Mouse (Mus musculus): Measurements from ENCODE around the gene Gm29427. TPM values are rescaled to one million over a fixed set of nuclear protein-coding genes. Genes with fewer than 3 reads are reported as not detected.

The Gm29427 gene
- polyA plus RNA-seq, 1 experiment from 2014 or later, result not detected

DNA sequence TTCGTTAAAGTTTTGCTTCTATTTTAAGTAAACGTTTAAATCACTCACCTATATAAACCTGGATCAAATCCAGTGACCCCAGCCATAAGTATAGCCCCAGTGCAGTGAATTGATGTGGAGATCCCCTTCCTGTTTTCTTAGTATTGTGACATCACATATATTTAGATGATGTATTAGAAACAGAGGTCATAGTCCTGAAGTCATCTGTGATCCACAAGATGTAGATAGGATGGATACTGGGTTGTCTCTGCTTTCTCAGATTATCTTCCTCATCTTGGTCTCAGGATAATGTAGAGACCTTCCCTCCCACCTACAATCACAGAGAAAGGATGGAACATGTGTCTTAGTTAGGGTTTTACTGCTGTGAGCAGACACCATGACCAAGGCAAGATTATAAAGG, 13.6 kb upstream of the Gm29427 start, which contains the start of gene Pfkfb2:
Gene Pfkfb2 (minus strand): TSS at position 101 of the 400 bp plus-strand sequence.
- no peaks in the 10 kb centered on the region for H3K36me3 ChIP-seq
- WGBS, result 81% methylated on average over 2 of the region's 2 CpGs
- no peak for ATAC-seq (replicated peaks; ENCODE audit: low FRiP score)

DNA sequence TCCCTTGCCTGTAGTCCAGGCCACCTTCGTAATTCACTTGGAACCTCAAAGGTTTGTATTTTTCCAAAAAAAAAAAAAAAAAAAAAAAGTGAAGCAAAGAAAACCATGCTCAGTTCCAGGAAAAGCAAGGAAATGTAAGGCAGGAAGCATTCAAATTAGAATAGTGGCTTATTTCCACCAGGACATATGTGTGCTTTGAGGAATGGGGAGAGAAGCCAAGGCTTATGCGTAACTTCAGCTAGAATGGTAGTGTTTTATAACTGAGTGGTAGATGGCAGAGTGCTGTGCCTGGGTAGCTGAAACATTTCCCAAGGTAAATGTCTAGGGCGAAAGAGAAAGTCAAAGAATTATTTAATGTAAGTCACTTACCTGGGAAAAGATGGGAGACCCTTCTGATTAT, 13.1 kb upstream of the Gm29427 start:
- Histone ChIP-seq H3K4me1 (peaks cover 17% of the 10 kb centered on the region), H3K9ac (no peak overlapping the region), H3K4me3 (replicated peaks) (no peak overlapping the region), H3K27me3 (no peaks in the 10 kb centered on the region), H3K36me3 (no peaks in the 10 kb centered on the region), H3K27ac (no peak overlapping the region), H3K4me2 (no peak overlapping the region), H3K9me3 (replicated peaks) (no peaks in the 10 kb centered on the region)
- ATAC-seq (replicated peaks; ENCODE audit: low FRiP score), result no peak
- WGBS, result 89% methylated on average over 3 of the region's 3 CpGs

More for the DNA sequence above, 13.6 kb upstream of the Gm29427 start, which contains the start of gene Pfkfb2:
- H3K4me2 ChIP-seq, result no peak within 1 kb of the TSS
- H3K4me1 ChIP-seq, result peaks cover 21% of the 10 kb centered on the region
- H3K9ac ChIP-seq, result no peak within 1 kb of the TSS
- H3K9me3 ChIP-seq (replicated peaks), result no peaks in the 10 kb centered on the region
- no peak within 1 kb of the TSS for H3K27ac ChIP-seq
- no peak within 1 kb of the TSS for H3K4me3 ChIP-seq (replicated peaks)
- H3K27me3 ChIP-seq, result no peaks in the 10 kb centered on the region

DNA sequence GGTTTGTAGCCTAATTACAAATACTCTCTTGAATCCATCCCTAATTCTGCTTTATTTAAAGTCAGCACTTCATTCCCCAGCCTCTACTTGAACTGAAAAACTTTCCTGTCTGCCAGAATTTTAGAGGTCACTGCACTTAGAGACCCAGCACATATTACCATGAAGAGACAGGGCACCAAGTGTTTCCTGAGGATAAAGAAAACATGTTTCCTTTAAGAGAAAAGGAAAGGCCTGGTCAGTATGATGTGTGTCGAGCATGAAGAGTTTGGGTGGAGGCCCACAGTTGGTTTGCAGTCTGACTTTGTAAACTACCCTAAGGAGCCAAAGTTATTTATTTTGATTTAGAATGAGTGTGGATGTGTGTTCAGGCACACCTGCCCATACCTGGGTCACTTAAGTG, 12.5 kb upstream of the Gm29427 start:
- H3K9ac ChIP-seq, result no peak overlapping the region
- no peaks in the 10 kb centered on the region for H3K9me3 ChIP-seq (replicated peaks)
- ATAC-seq (replicated peaks; ENCODE audit: low FRiP score), result no peak
- H3K27me3 ChIP-seq, result no peaks in the 10 kb centered on the region
- no peak overlapping the region for H3K4me2 ChIP-seq
- 73% methylated on average over 1 of the region's 1 CpGs for WGBS
- no peak overlapping the region for H3K4me3 ChIP-seq (replicated peaks)
- no peaks in the 10 kb centered on the region for H3K36me3 ChIP-seq
- H3K4me1 ChIP-seq, result peaks cover 12% of the 10 kb centered on the region
- H3K27ac ChIP-seq, result no peak overlapping the region

DNA sequence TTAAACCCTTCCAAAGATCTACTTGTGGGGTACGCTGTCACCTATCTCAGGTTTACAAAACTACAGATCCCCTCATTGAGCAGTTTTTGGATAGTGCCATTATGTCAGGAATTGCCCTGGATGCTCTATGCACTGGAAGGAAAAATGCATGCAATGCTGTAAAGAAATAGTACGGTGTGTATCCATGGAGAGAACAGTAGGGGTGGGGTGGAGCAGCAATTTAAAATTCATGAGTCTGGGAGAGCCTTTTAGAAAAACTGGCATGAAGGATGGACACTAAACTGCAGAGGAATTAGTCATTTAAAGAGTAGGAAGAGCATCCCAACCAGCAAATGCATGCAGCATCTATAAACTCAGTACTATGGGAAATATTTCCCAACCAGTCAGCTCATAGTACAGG, 10.8 kb upstream of the Gm29427 start:
- Histone ChIP-seq H3K27ac (no peak overlapping the region), H3K36me3 (no peaks in the 10 kb centered on the region), H3K9me3 (replicated peaks) (no peaks in the 10 kb centered on the region), H3K4me2 (no peak overlapping the region), H3K4me1 (peaks cover 2% of the 10 kb centered on the region; the same call in 1 of the 2 replicates), H3K27me3 (no peaks in the 10 kb centered on the region), H3K4me3 (replicated peaks) (no peak overlapping the region), H3K9ac (no peak overlapping the region)
- no peak for ATAC-seq (replicated peaks; ENCODE audit: low FRiP score)
- 88% methylated on average over 2 of the region's 2 CpGs for WGBS

DNA sequence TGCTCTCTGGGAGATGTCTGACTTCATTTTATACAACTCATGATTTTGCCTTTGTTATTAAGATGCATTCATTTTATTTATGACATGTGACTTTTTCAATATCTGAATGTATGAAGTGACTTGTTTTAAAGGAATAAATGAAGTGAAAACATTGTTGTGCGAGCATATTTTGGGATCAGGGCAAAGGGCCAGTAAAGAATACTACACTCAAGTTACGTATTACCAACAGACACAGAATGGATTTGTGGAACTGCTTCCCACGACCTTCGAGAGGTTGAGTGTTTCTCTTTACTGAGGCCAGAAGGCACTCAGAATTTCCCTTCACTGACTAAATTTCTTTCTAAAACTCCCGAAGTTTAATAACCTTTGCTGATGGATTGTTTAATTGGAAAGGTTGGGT, 8.6 kb upstream of the Gm29427 start:
- Histone ChIP-seq H3K4me2 (no peak overlapping the region), H3K27me3 (no peaks in the 10 kb centered on the region), H3K4me1 (0 out of 2 replicates have a peak, but pooled peaks cover 2% of the 10 kb centered on the region), H3K36me3 (peaks cover 4% of the 10 kb centered on the region), H3K27ac (no peak overlapping the region), H3K9me3 (replicated peaks) (no peaks in the 10 kb centered on the region), H3K4me3 (replicated peaks) (no peak overlapping the region), H3K9ac (no peak overlapping the region)
- ATAC-seq (replicated peaks; ENCODE audit: low FRiP score), result no peak
- 83% methylated on average over 5 of the region's 5 CpGs for WGBS

DNA sequence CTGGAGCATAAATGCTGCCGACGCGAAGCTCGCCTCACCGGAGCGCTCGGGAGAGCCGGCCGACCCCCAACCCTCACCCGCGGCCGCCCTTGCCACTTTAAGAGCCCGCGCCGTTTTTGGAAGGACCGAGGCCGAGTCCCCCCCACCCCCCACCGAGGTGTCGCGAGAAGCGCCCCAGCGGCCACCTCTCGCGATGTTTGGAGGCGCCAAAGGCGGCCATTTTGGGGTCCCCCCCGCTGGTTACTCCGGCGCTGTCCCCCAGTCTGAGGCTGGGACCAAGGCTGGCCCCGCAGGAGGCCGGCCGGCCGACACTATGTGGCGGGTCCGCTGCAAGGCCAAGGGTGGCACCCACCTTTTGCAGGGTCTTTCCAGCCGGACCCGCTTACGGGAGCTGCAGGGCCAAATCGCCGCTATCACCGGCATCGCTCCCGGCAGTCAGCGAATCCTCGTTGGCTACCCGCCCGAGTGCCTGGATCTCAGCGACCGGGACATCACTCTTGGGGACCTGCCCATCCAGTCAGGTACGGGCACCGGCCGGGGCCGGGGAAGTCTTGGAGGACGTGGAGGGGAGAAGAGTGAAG, 1.8 kb upstream of the Gm29427 start, which contains the start of gene Yod1:
Gene Yod1 (plus strand): TSS at position 37 of the 581 bp plus-strand sequence.
- H3K4me2 ChIP-seq, result peak within 1 kb of the TSS; percentile 94
- no peaks in the 10 kb centered on the region for H3K9me3 ChIP-seq (replicated peaks)
- peak; percentile 81 for ATAC-seq (replicated peaks; ENCODE audit: low FRiP score)
- H3K27ac ChIP-seq, result peak within 1 kb of the TSS; percentile 89
- H3K36me3 ChIP-seq, result peaks cover 7% of the 10 kb centered on the region
- under 1% methylated on average over 54 of the region's 54 CpGs for WGBS
- H3K4me3 ChIP-seq (replicated peaks), result peak within 1 kb of the TSS; percentile 87
- peaks cover 10% of the 10 kb centered on the region for H3K4me1 ChIP-seq
- H3K9ac ChIP-seq, result peak within 1 kb of the TSS; percentile 94
- no peaks in the 10 kb centered on the region for H3K27me3 ChIP-seq

DNA sequence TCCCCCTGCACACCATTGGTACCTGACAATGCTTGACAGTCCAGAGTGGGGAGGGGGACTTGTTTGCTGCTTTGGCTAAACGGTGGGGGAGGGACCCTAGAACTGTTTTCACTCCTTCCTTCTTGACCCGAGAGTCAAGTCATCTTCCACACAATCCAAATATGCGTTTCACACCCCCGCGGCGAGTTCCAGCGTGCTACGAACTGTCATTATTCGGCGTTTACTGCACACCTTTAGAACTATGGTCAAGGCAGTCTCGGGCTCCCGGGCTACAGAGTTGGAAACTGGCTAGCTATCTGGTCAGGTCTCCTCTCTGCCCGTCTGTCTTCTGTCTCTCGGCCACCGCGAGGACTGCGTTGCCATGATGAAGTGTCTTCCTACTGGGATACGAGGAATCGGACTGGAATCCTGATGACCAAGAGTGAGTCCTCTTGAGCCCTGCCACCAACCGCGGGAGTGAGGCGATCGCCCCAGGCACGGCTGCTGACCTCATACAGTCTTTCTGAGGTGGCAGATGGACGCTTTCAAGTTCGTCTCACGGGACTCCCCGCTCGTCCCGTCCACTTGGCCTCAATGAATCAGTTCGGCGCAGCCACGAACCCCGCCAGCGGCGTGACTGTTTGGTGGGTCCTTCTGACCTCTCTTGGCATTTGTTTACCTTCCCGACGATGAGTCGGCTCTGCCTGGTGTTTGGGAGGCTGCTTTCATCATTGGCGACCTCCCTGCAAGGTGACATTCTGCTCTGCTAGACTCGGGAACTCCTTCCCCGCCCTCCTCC, 1.1 kb upstream of the Gm29427 start:
- Histone ChIP-seq H3K27me3 (no peaks in the 10 kb centered on the region), H3K36me3 (peaks cover 7% of the 10 kb centered on the region), H3K27ac (peak overlapping the region; percentile 89), H3K4me1 (peaks cover 10% of the 10 kb centered on the region), H3K4me2 (peak overlapping the region; percentile 94), H3K9me3 (replicated peaks) (no peaks in the 10 kb centered on the region), H3K9ac (peak overlapping the region; percentile 94), H3K4me3 (replicated peaks) (peak overlapping the region; percentile 87)
- ATAC-seq (replicated peaks; ENCODE audit: low FRiP score), result peak; percentile 16
- under 1% methylated on average over 42 of the region's 42 CpGs for WGBS

DNA sequence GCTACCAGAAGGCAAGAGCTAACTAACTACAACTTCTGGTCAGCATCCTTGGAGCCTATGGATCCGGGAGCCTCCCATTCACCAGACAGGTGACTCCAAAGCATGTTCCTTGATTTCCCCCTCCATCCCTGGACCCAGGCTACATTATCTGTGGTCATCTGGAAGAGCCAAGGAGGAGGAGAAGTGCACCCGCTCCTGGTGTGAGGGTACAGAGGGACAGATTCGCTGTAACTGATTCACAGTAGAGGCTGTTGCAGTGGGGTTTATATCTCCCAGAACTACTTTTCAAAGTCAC, 566 bp upstream of the Gm29427 start:
- Histone ChIP-seq H3K4me1 (peaks cover 10% of the 10 kb centered on the region), H3K27ac (peak overlapping the region; percentile 89), H3K9me3 (replicated peaks) (no peaks in the 10 kb centered on the region), H3K9ac (peak overlapping the region; percentile 94), H3K27me3 (no peaks in the 10 kb centered on the region), H3K4me2 (peak overlapping the region; percentile 94), H3K36me3 (peaks cover 7% of the 10 kb centered on the region), H3K4me3 (replicated peaks) (peak overlapping the region; percentile 87)
- 0% methylated on average over 3 of the region's 3 CpGs for WGBS
- ATAC-seq (replicated peaks; ENCODE audit: low FRiP score), result no peak; the same call in 1 of the 2 replicates

DNA sequence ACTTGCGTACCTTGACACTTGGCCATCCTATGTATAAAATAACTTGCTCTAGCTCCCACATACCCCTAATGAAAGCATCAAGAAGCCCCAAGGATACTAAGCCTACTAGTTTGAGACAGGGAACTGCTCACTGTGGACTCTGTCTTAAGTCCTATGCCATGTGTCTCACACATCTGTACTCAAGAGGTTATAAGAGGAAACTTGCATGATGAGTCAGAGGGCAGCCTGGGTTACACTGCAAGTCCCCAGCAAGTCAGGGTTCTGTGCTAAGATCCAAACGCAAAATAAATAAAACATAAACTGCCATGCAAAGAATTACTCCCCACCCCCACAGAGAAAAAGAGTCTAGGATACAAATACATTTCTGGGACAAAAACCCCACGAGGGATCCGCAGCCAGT, 1.6 kb downstream of the Gm29427 start:
- peaks cover 7% of the 10 kb centered on the region for H3K4me1 ChIP-seq
- no peak for ATAC-seq (replicated peaks; ENCODE audit: low FRiP score)
- H3K9ac ChIP-seq, result no peak overlapping the region
- no peak overlapping the region for H3K27ac ChIP-seq
- H3K9me3 ChIP-seq (replicated peaks), result no peaks in the 10 kb centered on the region
- no peak overlapping the region for H3K4me2 ChIP-seq
- no peak overlapping the region for H3K4me3 ChIP-seq (replicated peaks)
- 78% methylated on average over 4 of the region's 4 CpGs for WGBS
- no peaks in the 10 kb centered on the region for H3K27me3 ChIP-seq
- peaks cover 4% of the 10 kb centered on the region for H3K36me3 ChIP-seq

DNA sequence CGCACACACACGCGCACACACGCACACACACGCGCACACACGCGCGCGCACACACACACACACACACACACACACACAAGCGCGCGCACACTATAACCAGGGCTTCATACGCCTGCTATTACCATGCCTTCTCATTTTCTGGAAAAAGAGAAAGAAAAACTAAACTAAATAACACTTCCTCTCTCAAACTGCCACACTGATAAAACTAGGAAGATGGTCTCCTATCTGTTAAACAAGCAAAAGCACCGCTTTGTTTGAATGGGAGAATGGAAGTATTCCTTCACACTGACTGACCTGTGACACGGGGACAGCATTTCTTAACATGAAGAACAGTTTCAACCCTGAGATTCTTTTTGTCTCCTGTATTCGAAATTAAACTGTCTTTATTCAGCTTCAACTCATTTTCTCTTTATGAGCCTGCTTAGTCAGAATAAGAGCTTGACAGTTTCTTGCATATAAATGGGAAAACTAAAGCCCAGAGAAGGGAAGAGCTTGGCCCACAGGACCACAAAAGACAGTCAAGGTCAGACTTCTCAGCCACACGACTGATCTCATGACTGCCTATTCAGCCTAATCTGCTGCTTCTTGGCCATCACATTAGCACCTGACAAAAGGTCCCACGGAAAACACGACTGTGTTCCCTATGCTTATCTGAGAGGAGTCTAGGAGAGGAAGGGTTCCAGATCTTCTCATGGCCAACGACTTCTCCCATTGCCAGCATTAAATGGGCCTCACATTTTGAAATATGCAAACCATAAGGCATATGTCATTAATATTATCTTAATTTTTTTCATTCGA, 5.1 kb downstream of the Gm29427 start:
- 92% methylated on average over 22 of the region's 22 CpGs for WGBS
- H3K9ac ChIP-seq, result no peak overlapping the region
- peaks cover 3% of the 10 kb centered on the region; the same call in 1 of the 2 replicates for H3K4me1 ChIP-seq

DNA sequence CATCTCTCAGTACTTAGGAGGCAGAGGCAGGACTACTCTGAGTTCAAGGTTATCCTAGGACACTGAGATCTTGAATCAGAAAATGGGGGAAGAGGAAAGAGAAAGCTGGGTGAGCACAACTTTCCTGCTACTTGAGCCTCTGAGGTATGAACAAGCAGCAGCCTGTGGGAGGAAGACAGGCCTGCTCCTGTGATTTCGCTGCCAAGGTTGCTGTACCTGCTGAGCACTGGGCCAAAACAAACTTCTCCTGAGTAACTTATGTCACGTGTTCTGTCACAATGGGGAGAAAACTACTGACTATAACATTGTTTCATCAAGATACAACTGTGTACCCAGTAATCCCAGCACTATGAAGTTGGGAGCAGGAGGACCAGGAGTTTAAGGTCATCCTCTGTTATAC, 12.0 kb downstream of the Gm29427 start:
- H3K27ac ChIP-seq, result no peak overlapping the region

More for the DNA sequence above, 5.1 kb downstream of the Gm29427 start:
- no peaks in the 10 kb centered on the region for H3K9me3 ChIP-seq (replicated peaks)
- ATAC-seq (replicated peaks; ENCODE audit: low FRiP score), result no peak
- H3K36me3 ChIP-seq, result peaks cover 26% of the 10 kb centered on the region
- H3K4me2 ChIP-seq, result no peak overlapping the region
- no peak overlapping the region for H3K4me3 ChIP-seq (replicated peaks)
- H3K27ac ChIP-seq, result no peak overlapping the region
- H3K27me3 ChIP-seq, result no peaks in the 10 kb centered on the region

DNA sequence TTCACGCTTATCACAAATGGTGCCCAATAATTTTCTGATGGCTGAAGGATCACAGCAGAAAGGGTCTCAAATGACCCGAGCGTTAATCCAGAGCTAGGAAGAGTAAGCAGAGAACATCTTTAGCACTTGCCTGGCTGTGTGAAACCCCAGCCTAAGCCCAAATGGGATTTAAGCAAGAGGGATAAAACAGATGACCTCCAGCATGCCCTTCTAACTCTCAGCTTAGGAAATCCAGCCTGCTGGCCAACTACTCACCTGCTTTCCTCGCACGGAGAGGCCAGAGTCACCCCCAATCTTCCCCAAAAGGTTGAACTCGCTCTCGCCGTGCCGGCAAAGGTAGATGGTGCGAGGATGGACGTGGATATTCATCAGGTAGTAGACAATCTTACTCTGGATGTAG, 13.6 kb downstream of the Gm29427 start:
- no peak overlapping the region for H3K4me2 ChIP-seq
- no peak overlapping the region for H3K4me3 ChIP-seq (replicated peaks)
- H3K27me3 ChIP-seq, result no peaks in the 10 kb centered on the region
- no peaks in the 10 kb centered on the region for H3K4me1 ChIP-seq
- H3K9ac ChIP-seq, result no peak overlapping the region
- no peaks in the 10 kb centered on the region for H3K9me3 ChIP-seq (replicated peaks)
- H3K36me3 ChIP-seq, result peaks cover 82% of the 10 kb centered on the region
- H3K27ac ChIP-seq, result no peak overlapping the region
- ATAC-seq (replicated peaks; ENCODE audit: low FRiP score), result no peak
- WGBS, result 94% methylated on average over 11 of the region's 11 CpGs

More for the DNA sequence above, 12.0 kb downstream of the Gm29427 start:
- H3K9me3 ChIP-seq (replicated peaks), result no peaks in the 10 kb centered on the region
- H3K4me2 ChIP-seq, result no peak overlapping the region
- H3K4me1 ChIP-seq, result no peaks in the 10 kb centered on the region
- peaks cover 76% of the 10 kb centered on the region for H3K36me3 ChIP-seq
- no peak for ATAC-seq (replicated peaks; ENCODE audit: low FRiP score)
- H3K4me3 ChIP-seq (replicated peaks), result no peak overlapping the region
- H3K27me3 ChIP-seq, result no peaks in the 10 kb centered on the region
- no peak overlapping the region for H3K9ac ChIP-seq
- WGBS, result 68% methylated on average over 2 of the region's 2 CpGs
